Mouse (Mus musculus) heart, embryonic 14.5 days (tissue): ENCODE results near the gene Gal3st4. TPM values are rescaled to one million over a fixed set of nuclear protein-coding genes. Genes with fewer than 3 reads are reported as not detected.

ENCODE experiments used
- ATAC-seq: fragments of 200-750 bp; cut with Nextera tagmentation; 2 replicates; pipeline ENCODE4 v1.8.0; 2017; ENCODE audit warnings: low read depth, moderate TSS enrichment; ENCODE audit not compliant: insufficient number of reproducible peaks, insufficient read depth, low FRiP score
- H3K27ac ChIP-seq, 2 experiments: fragments of 200-500 bp in 1 of 2; fragments of 300-500 bp in 1 of 2; sonication (generic) in 1 of 2; replicated peaks in 1 of 2; 2 replicates each; pipeline ENCODE4 v1.5.1; 2012 to 2014; ENCODE audit warnings: low read depth in 2 of 2, low read length in 2 of 2, control low read depth in 1 of 2, mild to moderate bottlenecking in 1 of 2, mixed read lengths in 1 of 2; ENCODE audit not compliant: control insufficient read depth in 1 of 2, insufficient read depth in 1 of 2
- H3K27me3 ChIP-seq: fragments of 300-500 bp; sonication (generic); 2 replicates; pipeline ENCODE4 v1.6.1; 2014; ENCODE audit warnings: mild to moderate bottlenecking, low read length, control low read depth; ENCODE audit not compliant: control insufficient read depth, insufficient read depth
- H3K36me3 ChIP-seq: fragments of 300-500 bp; sonication (generic); 2 replicates; pipeline ENCODE4 v1.6.1; 2014; ENCODE audit warnings: mild to moderate bottlenecking, control low read depth, low read length, mixed read lengths; ENCODE audit not compliant: control insufficient read depth, insufficient read depth
- H3K4me1 ChIP-seq, 2 experiments: fragments of 200-500 bp in 1 of 2; fragments of 300-500 bp in 1 of 2; sonication (generic) in 1 of 2; 2 replicates each; pipeline ENCODE4 v1.6.1; 2012 to 2014; ENCODE audit warnings: low read length in 2 of 2, control low read depth in 1 of 2, mixed read lengths in 1 of 2; ENCODE audit not compliant: control insufficient read depth in 2 of 2, insufficient read depth in 2 of 2
- H3K4me2 ChIP-seq: fragments of 300-500 bp; sonication (generic); 2 replicates; pipeline ENCODE4 v1.6.1; 2014; ENCODE audit warnings: mild to moderate bottlenecking, low read length
- H3K4me3 ChIP-seq, 2 experiments: fragments of 200-500 bp in 1 of 2; fragments of 300-500 bp in 1 of 2; sonication (generic) in 1 of 2; 2 replicates each; pipeline ENCODE4 v1.5.1; 2012 to 2014; ENCODE audit warnings: low read length in 2 of 2, mild to moderate bottlenecking in 2 of 2, control low read depth in 1 of 2, low read depth in 1 of 2, moderate library complexity in 1 of 2; ENCODE audit not compliant: control insufficient read depth in 1 of 2, insufficient read depth in 1 of 2
- H3K9ac ChIP-seq: fragments of 300-500 bp; sonication (generic); 2 replicates; pipeline ENCODE4 v1.6.1; 2014; ENCODE audit warnings: mild to moderate bottlenecking, low read length
- H3K9me3 ChIP-seq: fragments of 300-500 bp; sonication (generic); 2 replicates; pipeline ENCODE4 v1.6.1; 2016; ENCODE audit warnings: low read length, control low read depth; ENCODE audit not compliant: control insufficient read depth
- WGBS: fragments of 180-500 bp; shearing (Covaris S2); extraction: QIAGEN DNeasy Blood & Tissue Kit; methylation state at CpG from one replicate; pipeline ENCODE4 v1.1.7; 2014; 5-methylcytosine and 5-hydroxymethylcytosine counted together
- polyA plus RNA-seq: library from polyadenylated mRNA; unstranded; fragments of >200 nt; fragmentation: Nextera tagmentation; extraction: Ambion mirVana; gene quantifications from 2 replicates; pipeline ENCODE4 v1.2.1, GENCODE M21; 2014

Gal3st4 gene
- polyA plus RNA-seq, 1 experiment from 2014 or later = 0.57 TPM

DNA sequence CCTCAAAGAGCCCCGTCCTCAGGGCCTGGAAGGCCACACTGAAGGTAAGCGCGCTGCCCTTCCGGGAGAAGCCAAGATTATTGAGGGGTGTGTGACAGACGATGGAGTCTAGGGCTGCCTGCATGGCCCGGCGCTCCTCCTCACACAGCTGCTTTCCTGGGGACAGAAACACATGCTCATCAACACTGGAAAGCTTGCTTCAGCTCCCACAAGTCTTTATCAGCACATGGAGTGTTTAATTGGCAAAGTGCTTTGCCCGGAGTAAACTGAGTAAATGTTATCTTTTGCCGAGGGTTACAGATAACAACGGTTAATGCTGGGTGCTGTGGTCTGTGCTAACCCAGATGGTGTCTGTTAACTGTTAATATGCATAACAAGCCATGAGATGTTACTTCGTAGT is 11.8 kb downstream of the Gal3st4 start:
- Histone ChIP-seq H3K9ac (no peak overlapping the region), H3K9me3 (no peaks in the 10 kb centered on the region), H3K36me3 (peaks cover 46% of the 10 kb centered on the region), H3K27me3 (no peaks in the 10 kb centered on the region), H3K4me3 (no peak overlapping the region), H3K4me1 (peaks cover 24 to 39% of the 10 kb centered on the region in 2 experiments), H3K27ac (no peak overlapping the region), H3K4me2 (no peak overlapping the region)
- WGBS = 49% methylated on average over 11 of the region's 11 CpGs
- ATAC-seq = no peak

GRCm38 (mm10) chr5:138260051-138260450 is 12.6 kb downstream of the Gal3st4 start:
- WGBS = 43% methylated on average over 10 of the region's 10 CpGs
- Histone ChIP-seq H3K9ac (peak overlapping the region; percentile 30; the same call in 1 of the 2 replicates), H3K27ac (no peak overlapping the region), H3K9me3 (no peaks in the 10 kb centered on the region), H3K36me3 (peaks cover 43% of the 10 kb centered on the region), H3K27me3 (no peaks in the 10 kb centered on the region), H3K4me1 (peaks cover 24 to 40% of the 10 kb centered on the region in 2 experiments), H3K4me3 (no peak overlapping the region), H3K4me2 (no peak overlapping the region)
- no peak for ATAC-seq

DNA sequence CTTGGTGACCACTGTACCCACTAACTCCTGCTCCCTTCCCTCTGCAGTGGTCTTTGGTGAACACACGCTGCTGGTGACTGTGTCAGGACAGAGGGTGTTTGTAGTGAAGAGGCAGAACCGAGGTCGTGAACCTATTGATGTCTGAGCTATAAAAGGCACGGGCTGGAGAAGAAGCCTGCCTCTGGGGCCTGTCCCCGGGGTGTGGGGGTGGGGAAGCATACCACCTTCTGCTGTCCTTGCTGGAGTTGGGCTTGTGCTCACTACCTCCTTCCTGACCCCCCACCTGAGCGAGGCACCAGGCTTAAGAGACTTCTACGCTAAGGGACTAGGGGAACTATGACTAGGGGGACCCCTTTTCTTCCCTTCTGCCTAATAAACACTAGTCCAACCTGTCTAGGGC is 13.6 kb downstream of the Gal3st4 start:
- Histone ChIP-seq H3K27me3 (no peaks in the 10 kb centered on the region), H3K4me1 (peaks cover 26 to 38% of the 10 kb centered on the region in 2 experiments), H3K27ac (peak overlapping the region in 1 of 2 experiments; percentile 9; a peak in 1 of 4 replicates), H3K9ac (0 out of 2 replicates have a peak overlapping the region, but pooled peaks have one; percentile 11), H3K9me3 (no peaks in the 10 kb centered on the region), H3K4me3 (no peak overlapping the region), H3K4me2 (no peak overlapping the region), H3K36me3 (peaks cover 43% of the 10 kb centered on the region)
- WGBS = 42% methylated on average over 7 of the region's 7 CpGs
- ATAC-seq = no peak

- WGBS = 53% methylated on average over 6 of the region's 6 CpGs
- Histone ChIP-seq H3K36me3 (peaks cover 43% of the 10 kb centered on the region), H3K27me3 (no peaks in the 10 kb centered on the region), H3K4me1 (peaks cover 26 to 38% of the 10 kb centered on the region in 2 experiments), H3K4me2 (no peak overlapping the region), H3K9ac (no peak overlapping the region), H3K9me3 (no peaks in the 10 kb centered on the region), H3K4me3 (no peak overlapping the region), H3K27ac (0 out of 4 replicates have a peak overlapping the region, but pooled peaks of 1 of the 2 experiments have one; percentile 9)
- no peak for ATAC-seq
These were observed 14.1 kb downstream of the Gal3st4 start for GRCm38 (mm10) chr5:138258542-138258941.

GRCm38 (mm10) chr5:138258078-138258477 is 14.6 kb downstream of the Gal3st4 start:
- ATAC-seq = no peak
- Histone ChIP-seq H3K4me3 (no peak overlapping the region), H3K27me3 (no peaks in the 10 kb centered on the region), H3K36me3 (peaks cover 43% of the 10 kb centered on the region), H3K9me3 (no peaks in the 10 kb centered on the region), H3K4me1 (peaks cover 25 to 36% of the 10 kb centered on the region in 2 experiments), H3K4me2 (no peak overlapping the region), H3K9ac (no peak overlapping the region), H3K27ac (no peak overlapping the region)
- 93% methylated on average over 3 of the region's 3 CpGs for WGBS

- H3K27me3 ChIP-seq = no peaks in the 10 kb centered on the region
- H3K9me3 ChIP-seq = no peaks in the 10 kb centered on the region
- H3K4me2 ChIP-seq = no peak overlapping the region
- H3K27ac ChIP-seq = no peak overlapping the region
- no peak overlapping the region for H3K9ac ChIP-seq
- peaks cover 43% of the 10 kb centered on the region for H3K36me3 ChIP-seq
- H3K4me3 ChIP-seq = no peak overlapping the region
- H3K4me1 ChIP-seq = peaks cover 20 to 31% of the 10 kb centered on the region in 2 experiments
- ATAC-seq = no peak
- WGBS = 89% methylated on average over 4 of the region's 4 CpGs
These were observed 15.1 kb downstream of the Gal3st4 start for GRCm38 (mm10) chr5:138257585-138257978.

DNA sequence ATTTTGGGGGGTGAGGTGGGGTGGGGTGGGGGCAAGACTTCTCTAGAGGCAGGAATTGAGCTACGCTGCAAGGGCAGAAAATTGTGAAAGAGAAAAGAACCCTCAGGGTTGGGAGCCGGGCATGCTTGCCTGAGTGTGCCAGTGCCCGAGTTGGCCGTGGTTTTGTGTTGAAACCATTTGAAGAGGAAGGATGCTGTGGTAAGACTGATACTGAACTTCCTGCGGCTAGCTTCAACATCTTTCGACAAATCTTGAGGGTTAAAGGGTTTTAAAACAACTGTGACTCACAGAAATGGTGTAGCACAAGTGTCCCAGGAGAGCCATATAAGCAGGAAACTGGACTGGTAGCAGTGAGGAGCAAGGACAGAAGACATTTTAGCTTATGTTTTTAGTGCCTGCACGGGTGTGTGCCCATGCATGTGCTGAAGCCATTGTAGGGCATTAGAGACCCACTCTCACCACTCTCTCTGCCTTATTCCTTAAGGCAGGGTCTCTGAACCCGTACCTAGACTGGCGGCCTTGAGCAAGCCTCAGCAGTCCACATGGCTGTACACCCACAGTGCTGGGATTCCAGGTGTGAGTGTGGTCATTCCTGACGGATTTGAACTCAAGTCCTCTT is 15.6 kb downstream of the Gal3st4 start:
- Histone ChIP-seq H3K9ac (no peak overlapping the region), H3K9me3 (no peaks in the 10 kb centered on the region), H3K4me1 (peaks cover 18 to 26% of the 10 kb centered on the region in 2 experiments), H3K27me3 (no peaks in the 10 kb centered on the region), H3K4me2 (no peak overlapping the region), H3K4me3 (no peak overlapping the region), H3K36me3 (peaks cover 39% of the 10 kb centered on the region), H3K27ac (no peak overlapping the region)
- WGBS = 82% methylated on average over 10 of the region's 10 CpGs
- no peak for ATAC-seq

- Histone ChIP-seq H3K9ac (peak overlapping the region; percentile 74), H3K36me3 (peaks cover 29% of the 10 kb centered on the region), H3K4me1 (peaks cover 18 to 26% of the 10 kb centered on the region in 2 experiments), H3K27me3 (no peaks in the 10 kb centered on the region), H3K9me3 (no peaks in the 10 kb centered on the region), H3K4me2 (peak overlapping the region; percentile 83), H3K4me3 (peak overlapping the region; percentile 80 to 88), H3K27ac (peak overlapping the region; percentile 83 to 85)
- 21% methylated on average over 7 of the region's 7 CpGs for WGBS
- no peak for ATAC-seq
These were observed 16.6 kb downstream of the Gal3st4 start for GRCm38 (mm10) chr5:138256094-138256467.
